Mouse (Mus musculus) large intestine, adult 2 months (tissue): ENCODE measurements around the gene Snx11. TPM values are rescaled to one million over a fixed set of nuclear protein-coding genes. Genes with fewer than 3 reads are reported as not detected.

Experiments used
- DNase-seq: peaks from one replicate; pipeline ENCODE4 v3.0.0-alpha.2; 2012; ENCODE audit warnings: low read depth, low spot score
- WGBS: fragments of 180-500 bp; shearing (Covaris S2); methylation state at CpG from one replicate; pipeline ENCODE4 v1.1.7; 2018; 5-methylcytosine and 5-hydroxymethylcytosine counted together
- polyA plus RNA-seq: library from polyadenylated mRNA; depleted of rRNA; stranded (reverse); fragments of >200 nt; gene quantifications from 2 replicates; pipeline ENCODE4 v1.2.3, GENCODE M21; 2012

The Snx11 gene
- polyA plus RNA-seq, 1 experiment, result 16.8 TPM

- WGBS, result 78% methylated on average over 12 of the region's 12 CpGs
- DNase-seq, result no peak
Measured at GRCm38 (mm10) chr11:96766555-96766954, 10.8 kb downstream of the Snx11 start.

GRCm38 (mm10) chr11:96765645-96766044 is 11.7 kb downstream of the Snx11 start:
- 7% methylated on average over 7 of the region's 7 CpGs for WGBS
- DNase-seq, result no peak

GRCm38 (mm10) chr11:96764511-96765350 is 12.6 kb downstream of the Snx11 start:
- WGBS, result 84% methylated on average over 13 of the region's 13 CpGs
- DNase-seq, result no peak

- DNase-seq, result no peak
- WGBS, result 42% methylated on average over 15 of the region's 15 CpGs
Measured at GRCm38 (mm10) chr11:96762742-96763470, 14.5 kb downstream of the Snx11 start.

GRCm38 (mm10) chr11:96761984-96762383 is 15.4 kb downstream of the Snx11 start:
- WGBS, result 71% methylated on average over 7 of the region's 7 CpGs
- DNase-seq, result no peak

- DNase-seq, result no peak
- WGBS, result 32% methylated on average over 3 of the region's 3 CpGs
Measured at GRCm38 (mm10) chr11:96760042-96760441, 17.3 kb downstream of the Snx11 start.

GRCm38 (mm10) chr11:96758402-96758801 is 19.0 kb downstream of the Snx11 start:
- no peak for DNase-seq
- 60% methylated on average over 5 of the region's 5 CpGs for WGBS

- DNase-seq, result no peak
- WGBS, result 53% methylated on average over 4 of the region's 4 CpGs
Measured at GRCm38 (mm10) chr11:96757421-96757820, 19.9 kb downstream of the Snx11 start.

- WGBS, result 98% methylated on average over 2 of the region's 2 CpGs
- no peak for DNase-seq
Measured at GRCm38 (mm10) chr11:96755298-96755697, 22.1 kb downstream of the Snx11 start.

- DNase-seq, result no peak
- WGBS, result 28% methylated on average over 3 of the region's 3 CpGs
Measured at GRCm38 (mm10) chr11:96747555-96747954, 29.8 kb downstream of the Snx11 start.

GRCm38 (mm10) chr11:96746648-96747047 is 30.7 kb downstream of the Snx11 start:
- 59% methylated on average over 6 of the region's 6 CpGs for WGBS
- no peak for DNase-seq

- DNase-seq, result no peak
- 73% methylated on average over 4 of the region's 4 CpGs for WGBS
Measured at GRCm38 (mm10) chr11:96743891-96744290, 33.5 kb downstream of the Snx11 start.

GRCm38 (mm10) chr11:96743000-96743399 is 34.4 kb downstream of the Snx11 start:
- WGBS, result 24% methylated on average over 11 of the region's 11 CpGs
- DNase-seq, result no peak

GRCm38 (mm10) chr11:96741995-96742394 is 35.4 kb downstream of the Snx11 start:
- DNase-seq, result no peak
- 25% methylated on average over 12 of the region's 12 CpGs for WGBS

GRCm38 (mm10) chr11:96740796-96741195 is 36.6 kb downstream of the Snx11 start:
- no peak for DNase-seq
- 76% methylated on average over 12 of the region's 12 CpGs for WGBS

- 74% methylated on average over 14 of the region's 14 CpGs for WGBS
- no peak for DNase-seq
Measured at GRCm38 (mm10) chr11:96737673-96738471, 39.5 kb downstream of the Snx11 start.

- WGBS, result 66% methylated on average over 11 of the region's 11 CpGs
- DNase-seq, result no peak
Measured at GRCm38 (mm10) chr11:96736361-96736760, 41.0 kb downstream of the Snx11 start.

- 50% methylated on average over 19 of the region's 19 CpGs for WGBS
- DNase-seq, result no peak
Measured at GRCm38 (mm10) chr11:96735908-96736307, 41.5 kb downstream of the Snx11 start.

GRCm38 (mm10) chr11:96732657-96733056 is 44.7 kb downstream of the Snx11 start:
- no peak for DNase-seq
- WGBS, result 22% methylated on average over 4 of the region's 4 CpGs

- no peak for DNase-seq
- WGBS, result 74% methylated on average over 5 of the region's 5 CpGs
Measured at GRCm38 (mm10) chr11:96730327-96730726, 47.0 kb downstream of the Snx11 start.
